Mouse (Mus musculus) erythroid progenitor cell, adult 5-6 weeks (primary cell): ENCODE results near the gene Dohh. TPM values are rescaled to one million over a fixed set of nuclear protein-coding genes. Genes with fewer than 3 reads are reported as not detected.

ENCODE experiments used
- ATAC-seq: replicated peaks from 2 replicates; pipeline ENCODE4 v1.8.0; 2016; ENCODE audit warnings: moderate number of reproducible peaks, mild to moderate bottlenecking, moderate TSS enrichment, inconsistent platforms; ENCODE audit not compliant: poor library complexity, low FRiP score, severe bottlenecking
- total RNA-seq, 2 experiments: library from RNA; stranded (forward) in 1 of 2; stranded (reverse) in 1 of 2; fragments of 150-400 nt in 1 of 2; fragments of 186-747, 209-891 nt in 1 of 2; gene quantifications; 2 replicates each; pipeline versions ENCODE4 v1.2.3 to v1.2.4; 2015 to 2017; ENCODE audit warnings: low replicate concordance in 2 of 2

The Dohh gene
- total RNA-seq (2015; ENCODE audit: low replicate concordance) = 8.8 TPM in 1 of 2 replicates, not detected in the other
- 4.0 and 17.2 TPM in 2 replicates for total RNA-seq (2017; ENCODE audit: low replicate concordance)

DNA sequence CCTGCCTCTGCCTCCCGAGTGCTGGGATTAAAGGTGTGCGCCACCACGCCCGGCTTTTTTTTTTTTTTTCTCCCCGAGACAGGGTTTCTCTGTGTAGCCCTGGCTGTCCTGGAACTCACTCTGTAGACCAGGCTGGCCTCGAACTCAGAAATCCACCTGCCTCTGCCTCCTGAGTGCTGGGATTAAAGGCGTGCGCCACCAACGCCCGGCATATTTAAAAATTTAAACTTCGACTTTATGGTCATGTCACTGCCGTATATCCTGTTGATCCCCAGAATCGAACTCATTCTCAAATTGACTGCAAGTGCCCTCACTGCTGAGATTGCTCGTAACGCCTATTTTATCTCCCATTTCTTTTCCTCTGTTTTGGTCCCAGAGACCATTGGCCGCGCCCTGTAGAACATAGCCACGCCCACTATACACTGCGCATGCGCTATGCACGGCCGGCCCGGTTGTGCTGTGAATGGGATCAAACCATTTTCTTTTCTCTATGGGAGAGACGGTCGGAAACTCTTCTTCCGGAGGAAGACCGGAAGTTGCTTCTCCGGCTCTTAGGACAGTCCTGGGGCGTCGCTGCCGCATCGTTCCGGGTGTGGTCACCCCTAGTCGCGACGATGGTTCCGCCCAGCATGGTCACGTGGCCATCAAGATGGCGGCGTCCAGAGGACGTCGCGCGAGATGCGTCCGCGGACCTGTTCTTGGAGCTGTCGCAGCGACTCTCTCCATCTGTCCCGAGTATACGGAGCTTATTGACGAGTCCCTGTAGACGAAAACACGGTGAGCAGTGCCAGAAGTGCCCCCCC is at the start of gene Dohh, which contains the start of gene Gm48551:
Dohh (plus strand) TSS at position 627 of the 803 bp plus-strand sequence.
Gm48551 (plus strand) TSS at position 665 of the 803 bp plus-strand sequence.
- ATAC-seq = peak; percentile 74

DNA sequence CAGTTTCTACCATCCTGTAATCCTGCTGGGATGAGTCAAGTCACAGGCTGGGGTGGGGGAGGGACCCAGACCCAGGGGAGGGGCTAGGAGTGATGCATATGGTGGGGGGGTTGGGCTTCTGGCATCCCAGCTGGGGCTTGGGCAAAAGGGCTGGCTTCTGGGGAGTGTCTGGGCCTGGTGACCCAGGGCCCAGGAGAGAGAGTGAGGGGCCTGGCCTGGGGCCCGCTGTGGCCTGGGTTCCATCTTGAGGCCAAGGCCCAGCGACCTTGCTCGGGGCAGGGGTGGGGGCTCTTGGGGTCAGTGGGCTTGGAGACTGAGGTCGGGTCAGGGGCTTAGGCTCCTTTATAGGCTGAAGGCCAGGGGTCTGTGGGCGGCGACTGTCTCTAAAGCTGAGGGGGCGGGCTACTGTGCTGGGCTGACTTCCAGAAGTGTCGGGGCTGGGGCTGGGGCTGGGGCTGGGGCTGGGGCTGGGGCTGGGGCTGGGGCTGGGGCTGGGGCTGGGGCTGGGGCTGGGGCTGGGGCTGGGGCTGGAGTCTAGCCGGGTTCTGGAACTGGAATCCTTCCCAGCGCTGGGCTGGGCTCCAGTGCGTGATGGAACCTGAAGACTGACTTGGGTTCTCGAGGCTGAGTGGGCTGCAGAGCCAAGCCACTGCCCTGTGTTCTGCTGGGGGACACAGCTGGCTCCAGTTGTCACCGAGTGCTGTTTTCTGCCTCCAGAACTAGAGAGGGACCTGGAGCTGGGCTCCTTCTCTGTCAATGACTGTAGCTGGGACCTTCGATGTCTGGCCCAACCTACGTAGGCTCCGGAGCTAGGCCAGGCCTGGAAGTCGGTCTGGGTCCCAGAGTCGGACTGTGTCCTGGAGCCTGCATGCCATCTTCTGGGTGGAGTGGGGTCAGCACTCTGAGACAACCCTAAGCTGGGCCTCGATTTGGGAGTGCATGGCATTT is 48.6 kb upstream of the Dohh start:
- no peak for ATAC-seq

DNA sequence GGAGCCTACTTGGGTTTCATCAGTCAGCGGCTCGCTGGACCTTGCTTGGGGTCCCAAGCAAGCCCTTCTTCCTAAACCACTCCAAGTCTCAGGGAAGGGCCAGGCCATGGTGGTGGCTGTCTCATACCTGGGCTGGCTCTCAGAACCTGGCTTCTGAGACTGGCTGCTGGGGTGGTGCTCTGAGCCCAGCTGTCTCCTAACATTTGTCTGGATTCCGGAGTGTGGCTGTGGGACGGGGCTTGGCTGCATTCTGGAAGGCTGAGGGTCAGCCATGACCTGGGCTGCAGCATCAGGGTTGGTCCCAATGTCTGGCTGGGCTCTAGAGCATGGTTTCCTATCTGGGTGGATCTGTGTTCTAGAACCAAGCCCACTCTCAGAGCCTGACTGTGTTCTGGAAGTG is 47.7 kb upstream of the Dohh start:
- ATAC-seq = no peak

DNA sequence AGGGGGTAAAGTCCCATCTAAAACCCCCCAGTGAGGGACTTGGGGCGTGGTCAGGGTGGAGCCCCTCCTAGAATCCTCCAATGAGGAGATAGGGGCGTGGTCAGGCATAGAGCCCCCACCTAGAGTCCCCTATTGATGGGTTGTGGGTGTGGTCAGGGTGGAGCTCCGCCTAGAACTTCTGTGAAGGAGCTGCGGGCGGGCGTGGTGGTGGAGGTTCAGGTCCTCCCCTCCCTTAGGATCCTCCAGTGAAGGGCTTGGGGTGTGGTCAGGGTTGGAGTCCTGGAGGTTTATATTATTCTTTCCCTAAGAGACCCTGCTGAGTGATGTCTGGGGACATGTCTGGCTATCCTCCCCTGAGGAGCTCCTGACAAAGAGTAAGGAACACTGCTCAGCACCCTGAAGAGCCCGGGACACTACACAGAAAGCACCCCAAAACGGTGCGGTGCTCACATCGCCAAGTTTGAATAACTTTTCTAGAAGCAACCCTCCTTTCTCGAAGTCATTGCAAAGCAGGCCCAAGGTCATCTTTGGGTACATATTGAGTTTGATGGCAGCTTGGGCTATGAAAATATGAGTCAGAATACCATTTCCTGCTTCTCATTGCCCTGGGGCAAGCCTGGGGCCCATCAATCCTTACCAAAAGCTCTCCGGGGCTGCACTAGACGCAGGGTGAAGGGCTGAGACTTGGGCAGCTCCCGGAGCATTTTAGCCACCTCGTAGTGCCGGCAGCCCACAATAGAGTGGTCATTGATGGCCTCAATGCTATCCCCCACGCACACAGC is 43.5 kb upstream of the Dohh start:
- ATAC-seq = no peak; the same call in 1 of the 2 replicates

DNA sequence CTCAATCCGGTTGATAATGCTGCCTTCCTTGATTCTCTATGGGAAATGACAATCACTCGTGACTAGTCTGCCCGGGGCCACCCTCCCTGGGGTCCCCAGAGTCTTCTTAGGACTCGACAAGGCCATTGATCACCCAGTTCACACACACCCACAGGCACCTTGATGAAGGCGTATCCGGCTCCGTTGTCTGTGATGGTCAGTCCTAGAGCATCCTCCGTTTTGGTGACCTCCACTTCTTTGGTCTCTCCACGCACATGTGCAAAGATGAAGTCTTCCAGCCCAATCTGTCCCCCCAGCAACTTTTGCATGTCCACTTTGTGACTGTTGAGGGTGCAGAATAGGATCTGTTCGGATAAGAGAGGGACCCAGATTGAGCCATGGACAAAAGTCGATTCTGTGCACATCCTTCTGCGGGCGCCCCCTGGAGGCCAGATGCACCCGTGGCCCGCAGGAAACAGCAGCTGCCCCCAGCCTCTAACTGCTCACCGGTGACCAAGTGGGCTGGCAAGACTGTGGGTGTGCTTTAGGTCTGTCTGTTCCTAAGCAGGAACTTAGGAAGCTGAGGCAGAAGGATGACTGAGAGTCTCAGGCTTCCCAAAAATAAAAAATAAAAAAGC is 42.8 kb upstream of the Dohh start:
- ATAC-seq = peak; percentile 56; the same call in 1 of the 2 replicates

DNA sequence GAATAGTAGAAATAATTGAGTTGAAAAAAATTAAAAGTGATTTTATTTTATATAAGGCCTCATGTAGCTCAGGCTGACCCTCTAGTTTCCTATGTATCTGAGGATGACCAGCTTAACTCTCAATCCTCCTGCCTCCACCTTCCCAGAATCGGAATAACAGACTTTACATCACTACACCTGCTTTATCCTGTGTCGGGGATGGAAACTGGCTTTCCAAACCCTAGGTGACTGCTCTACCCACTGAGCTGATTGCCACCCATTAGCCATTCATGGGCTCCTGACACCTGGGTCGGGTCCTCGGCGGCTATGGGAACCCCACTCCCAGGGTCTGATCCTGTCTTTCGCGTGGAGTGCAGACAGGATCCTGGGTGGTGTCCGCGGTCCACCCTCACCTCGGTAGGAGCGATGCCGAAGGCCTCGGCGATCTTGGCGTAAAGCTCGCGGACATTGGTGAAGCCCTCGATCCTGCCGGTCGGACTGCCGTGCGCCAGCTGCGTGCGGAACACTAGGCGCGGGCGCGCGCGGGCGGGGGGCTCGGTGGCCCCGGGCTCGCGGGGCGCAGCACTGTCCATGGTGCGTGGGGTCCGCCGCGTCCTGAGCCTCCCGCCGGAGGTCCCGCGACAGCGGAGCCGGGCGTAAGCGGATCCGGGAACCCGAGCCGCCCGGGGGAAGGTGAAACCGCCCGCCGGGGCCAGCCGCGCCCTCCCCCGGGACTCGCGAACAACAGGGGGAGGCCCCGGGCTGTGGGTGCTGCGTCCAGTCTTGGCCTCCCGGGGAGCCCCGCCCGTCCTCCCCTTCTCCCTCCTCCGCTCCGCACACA is 41.3 kb upstream of the Dohh start, which contains the start of gene Gipc3:
Gipc3 (minus strand) TSS at position 581 of the 820 bp plus-strand sequence.
- ATAC-seq = no peak

DNA sequence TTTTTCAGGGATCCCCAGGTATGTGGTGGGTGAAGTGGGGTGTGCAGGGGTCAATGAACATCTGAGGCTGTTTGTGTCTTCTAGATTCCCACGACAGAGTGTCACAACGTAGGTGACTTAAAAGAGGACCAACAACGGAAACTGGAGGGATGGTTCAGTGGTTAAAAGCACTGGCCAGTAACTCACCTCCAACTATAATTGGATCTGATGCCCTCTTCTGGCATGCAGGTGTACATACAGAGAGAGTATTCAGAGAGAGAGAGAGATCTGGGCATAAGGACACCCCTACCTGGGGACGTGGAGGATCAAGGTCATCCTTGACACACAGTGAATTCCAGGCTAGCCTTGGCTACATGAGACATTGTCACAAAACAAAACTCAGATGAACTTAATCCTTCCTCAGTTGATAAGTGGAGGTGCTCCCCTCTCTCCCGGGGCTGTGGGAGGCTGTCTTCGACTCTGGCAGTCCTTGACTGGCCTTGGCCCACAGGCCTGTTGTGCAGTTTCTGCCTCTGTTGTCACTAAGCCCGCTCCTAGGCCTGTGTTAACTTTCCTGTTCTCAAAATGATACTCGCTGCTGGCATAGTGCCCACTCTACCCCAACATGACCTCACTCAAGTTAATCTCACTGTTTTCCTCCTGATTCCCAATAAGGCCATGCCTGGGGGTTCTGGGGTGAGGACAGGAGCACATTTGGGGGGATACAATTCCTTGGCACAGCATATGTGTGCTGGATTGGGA is 39.6 kb upstream of the Dohh start:
- no peak for ATAC-seq

DNA sequence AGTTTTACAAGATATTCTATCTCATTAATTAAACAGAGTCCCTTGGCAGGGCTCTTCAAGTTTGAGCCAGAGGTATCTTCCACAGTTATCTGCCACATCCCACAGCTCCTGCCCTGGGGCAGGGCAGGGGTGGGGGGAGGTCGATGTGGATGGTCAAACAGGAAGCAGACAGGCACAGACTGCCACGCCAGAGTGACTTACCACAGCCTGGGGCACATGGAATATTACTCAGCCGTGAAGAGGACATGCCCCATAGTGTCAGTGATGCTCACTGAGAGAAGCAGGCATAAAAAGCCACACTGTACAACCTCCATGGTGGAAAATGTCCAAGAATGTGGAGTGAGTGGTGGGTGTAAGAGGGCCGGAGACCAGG is 39.1 kb upstream of the Dohh start:
- no peak for ATAC-seq

DNA sequence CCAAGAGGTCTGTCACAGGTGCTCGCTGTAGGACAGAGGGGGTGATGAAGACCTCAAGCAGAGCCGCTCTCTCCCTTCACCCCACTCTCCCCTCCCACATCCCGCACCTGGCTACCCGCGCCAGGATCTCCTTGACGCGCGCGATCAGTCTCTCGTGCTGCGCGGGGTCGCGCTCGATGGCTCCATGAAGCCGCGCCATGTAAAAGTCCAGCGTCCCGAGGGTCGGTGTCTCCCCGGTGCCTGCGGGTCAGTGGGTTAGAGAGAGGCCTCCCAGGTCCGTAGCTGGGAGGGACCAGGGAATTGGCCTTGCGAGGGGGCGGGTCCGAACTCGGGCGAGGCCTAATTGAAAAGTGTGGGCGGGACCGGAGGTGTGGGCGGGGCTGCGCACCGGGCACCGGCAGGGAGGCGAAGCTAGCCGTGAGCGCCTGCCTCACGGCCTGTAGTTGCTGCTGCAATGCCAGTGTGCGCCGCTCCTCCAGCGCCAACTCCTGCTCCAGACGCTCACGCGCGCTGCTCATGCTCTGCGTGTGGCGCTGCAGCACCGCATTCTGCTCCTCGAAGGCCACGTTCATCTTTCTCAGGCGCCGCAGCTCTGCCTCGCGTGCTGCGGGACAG is 37.7 kb upstream of the Dohh start:
- peak; percentile 59 for ATAC-seq

DNA sequence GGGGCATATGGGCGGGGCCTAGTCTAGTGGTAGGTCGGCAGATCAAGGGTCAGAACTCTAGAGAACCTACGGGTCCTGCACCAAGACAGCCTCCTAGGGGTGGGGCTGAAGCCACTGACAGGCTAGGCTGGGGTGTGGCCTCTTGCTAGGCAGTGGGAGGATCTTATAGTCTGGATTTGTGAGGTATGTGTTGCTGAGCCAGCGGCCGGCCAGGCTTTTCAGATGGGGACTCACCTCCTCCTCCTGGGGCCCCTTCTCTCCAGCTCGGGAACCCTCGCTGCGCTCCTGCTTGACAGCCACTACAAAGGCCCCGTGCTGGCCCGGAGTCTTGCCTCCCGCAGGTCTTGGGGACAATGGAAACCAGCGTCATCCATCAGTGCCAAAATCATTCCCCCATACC is 35.1 kb upstream of the Dohh start:
- ATAC-seq = peak; percentile 62

DNA sequence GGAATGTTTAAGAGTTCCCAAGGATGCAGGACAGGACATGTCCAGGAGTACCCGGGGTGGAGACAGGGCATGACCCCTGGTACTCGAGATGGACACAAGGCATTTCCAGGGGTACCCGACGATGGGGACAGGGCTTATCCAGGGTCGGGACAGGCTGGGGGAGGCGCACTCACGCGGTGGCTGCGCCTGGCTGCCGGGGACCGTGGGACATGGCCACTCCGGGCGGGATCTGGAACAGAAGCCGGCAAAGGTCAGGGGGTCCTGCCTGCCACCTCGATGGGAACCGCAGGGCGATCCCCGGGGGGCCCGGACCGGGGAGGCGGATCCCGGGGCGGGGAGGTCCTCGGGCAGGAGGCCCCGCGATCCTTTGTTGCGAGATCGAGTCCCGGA is 34.3 kb upstream of the Dohh start:
- ATAC-seq = no peak

DNA sequence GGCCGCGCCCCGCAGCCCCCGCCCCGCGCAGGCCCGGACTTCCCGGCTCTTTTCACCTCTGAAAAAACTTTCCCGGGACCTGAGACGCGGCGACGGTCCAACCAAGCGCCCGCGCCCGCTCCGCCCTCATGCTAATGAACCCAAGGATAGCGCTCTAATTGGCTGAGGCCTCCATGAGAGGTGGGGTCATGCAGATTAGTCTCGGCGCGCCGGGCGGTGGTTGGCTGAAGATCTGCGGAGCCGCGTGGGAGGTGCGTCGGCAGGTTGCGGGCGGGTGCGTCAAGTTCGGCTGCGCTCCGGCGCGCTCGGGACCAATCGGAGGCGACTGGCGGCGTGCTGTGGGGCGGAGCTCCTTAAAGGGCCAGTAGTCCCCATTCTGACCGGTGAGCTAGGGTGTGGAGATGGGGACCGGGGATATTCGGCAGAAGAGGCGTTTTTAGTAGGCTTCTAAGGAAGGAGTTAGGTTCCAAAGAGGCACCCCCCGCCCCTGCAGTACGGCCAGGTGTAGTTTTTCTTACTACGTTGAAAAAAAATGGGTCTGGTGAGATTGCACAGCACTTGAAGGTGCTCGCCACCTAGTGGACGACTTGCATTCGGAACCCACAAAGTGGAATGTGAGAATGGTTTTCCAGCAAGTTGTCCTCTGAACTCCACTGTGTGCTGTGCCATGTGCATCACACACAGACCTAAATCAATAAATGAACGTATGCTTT is 33.7 kb upstream of the Dohh start, which contains the start of gene Hmg20b:
Hmg20b (minus strand) TSS at position 130 of the 713 bp plus-strand sequence.
- ATAC-seq = peak; percentile 82

DNA sequence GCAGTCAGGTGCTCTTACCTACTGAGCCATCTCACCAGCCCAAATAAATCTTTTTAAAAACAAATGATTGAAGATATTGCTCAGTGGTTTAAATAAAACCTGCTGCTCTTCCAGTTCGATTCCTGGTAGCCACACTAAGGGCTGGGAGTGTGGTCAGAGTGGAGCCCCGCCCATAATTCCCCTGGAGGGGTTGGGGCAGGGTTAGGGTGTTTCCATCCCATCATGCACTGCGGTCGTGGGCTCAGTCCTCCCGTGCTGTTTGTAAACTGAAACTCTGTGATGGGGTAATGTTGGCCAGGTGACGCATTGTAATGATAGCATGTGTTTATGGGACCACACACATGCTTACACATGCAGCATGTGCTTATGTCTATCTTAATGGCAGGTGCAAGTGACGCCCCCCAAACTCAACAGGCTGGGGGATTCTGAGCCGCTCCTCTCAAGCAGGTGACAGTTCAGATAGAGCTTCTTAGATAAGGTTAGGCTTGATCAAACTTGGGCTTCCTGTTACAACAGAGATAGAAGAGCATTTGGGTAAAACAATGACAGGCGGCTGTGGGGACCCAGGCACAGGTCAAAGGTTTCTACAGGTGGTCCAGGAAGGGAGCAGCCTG is 32.4 kb upstream of the Dohh start:
- peak; percentile 53 for ATAC-seq

DNA sequence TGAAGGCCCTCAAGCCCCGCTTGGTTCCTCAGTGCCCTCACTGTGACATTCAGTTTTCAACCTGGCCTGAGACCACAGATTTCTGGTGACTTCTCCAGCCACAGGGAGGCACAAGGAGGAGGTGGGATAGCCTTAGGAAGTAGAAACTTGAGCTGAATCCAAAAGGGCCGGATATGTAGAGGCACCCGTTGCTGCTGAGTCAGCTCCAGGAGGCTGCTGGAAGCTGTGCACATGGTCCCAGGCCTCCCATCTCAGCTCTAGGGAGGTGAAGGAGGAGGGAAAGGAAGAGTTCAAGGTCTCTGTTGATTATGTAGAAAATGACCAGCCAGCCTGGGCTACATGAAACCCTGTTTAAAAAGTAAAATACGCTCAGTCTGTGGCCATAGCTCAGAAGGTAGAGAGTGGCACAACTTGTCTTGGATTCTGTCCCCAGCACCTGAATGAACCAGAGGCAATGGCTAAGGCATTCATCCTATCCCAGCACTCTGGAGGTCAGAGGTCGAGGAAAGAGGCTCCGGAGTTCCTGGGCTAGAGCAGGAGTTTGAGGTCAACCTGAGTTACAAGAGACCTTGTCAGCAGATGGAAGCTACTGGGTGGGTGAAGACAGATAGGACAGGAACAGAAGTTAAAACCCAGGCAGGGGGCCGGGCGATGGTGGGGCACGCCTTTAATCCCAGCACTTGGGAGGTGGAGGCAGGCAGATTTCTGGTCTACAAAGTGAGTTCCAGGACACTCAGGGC is 29.3 kb upstream of the Dohh start:
- no peak for ATAC-seq

DNA sequence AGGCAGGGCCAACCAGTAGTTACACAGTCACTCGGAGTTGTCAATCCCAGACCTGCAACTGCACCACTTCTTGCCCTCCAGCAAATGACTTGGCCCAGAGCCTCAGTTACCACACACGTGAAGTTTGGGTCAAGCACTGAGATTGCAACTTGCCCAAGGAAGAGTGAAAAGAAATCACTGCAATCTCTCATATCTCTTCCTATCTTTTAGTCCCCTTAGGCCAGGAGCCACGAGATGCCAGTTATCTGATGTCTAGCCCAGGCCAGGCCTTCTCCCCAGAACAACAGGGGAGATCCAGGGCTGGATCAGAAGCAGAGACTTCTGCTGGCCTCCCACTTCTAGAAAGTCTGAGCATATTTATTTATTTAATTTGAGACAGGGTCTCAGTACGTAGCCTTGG is 28.7 kb upstream of the Dohh start:
- ATAC-seq = no peak
